ENCODE assay signal across 12 mouse cellular contexts in genomic region chr7:16063490-16063889, GRCm38 (mm10). TPM values are rescaled to one million over a fixed set of nuclear protein-coding genes. Genes with fewer than 3 reads are reported as not detected.
DNase-seq lines count a peak whose midpoint lies in the region; ATAC-seq and TF ChIP-seq lines count a peak whose summit lies in the region.
"Had no signal": no experiment of that assay in that cellular context is flagged by ENCODE, and none has a peak within 500 bp of the region (broad histone marks: within the 10 kb centered on the region; RNA-seq: fewer than 3 reads in every experiment).

No protein-coding gene starts in this region.

- no peak overlapping the region for H3K4me3 ChIP-seq in forebrain, postnatal 0 days (ENCODE audit: low read depth, low read length)
- no peak overlapping the region for H3K4me3 ChIP-seq in forebrain, embryonic 15.5 days
- H3K4me3 ChIP-seq in lung, postnatal 0 days (ENCODE audit: low read depth, low read length), result no peak overlapping the region
- H3K4me3 ChIP-seq: heart, embryonic 13.5 days had no signal

- 0 out of 2 replicates have a peak, but pooled peaks have one; percentile 24 for TF ChIP-seq CTCF in forebrain, postnatal 0 days (IDR thresholded peaks at IDR 0.05; ENCODE audit: low read depth)
- TF ChIP-seq CTCF in lung, postnatal 0 days (IDR thresholded peaks at IDR 0.05), result peak; percentile 46

- no peak for ATAC-seq in forebrain, postnatal 0 days
- no peak for ATAC-seq in forebrain, embryonic 15.5 days (replicated peaks)
- ATAC-seq in lung, postnatal 0 days, result no peak

- H3K27ac ChIP-seq in forebrain, postnatal 0 days (ENCODE audit: low read depth, low read length), result no peak overlapping the region
- no peak overlapping the region for H3K27ac ChIP-seq in forebrain, embryonic 15.5 days (replicated peaks)
- no peak overlapping the region for H3K27ac ChIP-seq in lung, postnatal 0 days (ENCODE audit: low read length)
- H3K27ac ChIP-seq: heart, embryonic 13.5 days had no signal

- no peaks in the 10 kb centered on the region for H3K36me3 ChIP-seq in forebrain, postnatal 0 days (ENCODE audit: insufficient read depth)
- H3K36me3 ChIP-seq in forebrain, embryonic 15.5 days, result no peaks in the 10 kb centered on the region
- no peaks in the 10 kb centered on the region for H3K36me3 ChIP-seq in lung, postnatal 0 days (ENCODE audit: insufficient read depth, low read length)
- H3K36me3 ChIP-seq: heart, embryonic 13.5 days had no signal

- no peak overlapping the region for H3K9ac ChIP-seq in forebrain, postnatal 0 days
- no peak overlapping the region for H3K9ac ChIP-seq in forebrain, embryonic 15.5 days (replicated peaks)
- H3K9ac ChIP-seq in lung, postnatal 0 days (replicated peaks; ENCODE audit: low read depth), result no peak overlapping the region
- H3K9ac ChIP-seq: heart, embryonic 13.5 days had no signal

- no peaks in the 10 kb centered on the region for H3K27me3 ChIP-seq in forebrain, postnatal 0 days (ENCODE audit: insufficient read depth, low read length)
- peaks cover 11% of the 10 kb centered on the region for H3K27me3 ChIP-seq in forebrain, embryonic 15.5 days
- H3K27me3 ChIP-seq in lung, postnatal 0 days (replicated peaks; ENCODE audit: insufficient read depth, low read length), result peaks cover 9% of the 10 kb centered on the region; the same call in 1 of the 2 replicates

- no peaks in the 10 kb centered on the region for H3K9me3 ChIP-seq in forebrain, postnatal 0 days (ENCODE audit: low read length)
- H3K9me3 ChIP-seq in forebrain, embryonic 15.5 days, result no peaks in the 10 kb centered on the region
- H3K9me3 ChIP-seq in lung, postnatal 0 days (ENCODE audit: low read length), result no peaks in the 10 kb centered on the region

- DNase-seq in forebrain, postnatal 0 days, result no peak
- DNase-seq in lung, postnatal 0 days (ENCODE audit: low spot score), result no peak
- DNase-seq in lung, postnatal 14 days, result no peak
- DNase-seq in T-cell, adult 2 months (ENCODE audit: low spot score), result peak; percentile 28
- DNase-seq in naive thymus-derived CD4-positive, alpha-beta T cell, adult 2 months (ENCODE audit: low read depth), result peak; percentile 53
- DNase-seq in cerebellum, adult 18-20 months, result no peak
- no peak for DNase-seq in layer of hippocampus, adult 8-10 months (ENCODE audit: low spot score in 2 of 2)
- DNase-seq: adrenal gland, adult 8-10 months; cerebellum, adult 9-11 months; kidney, adult 9 months had no signal

- TF ChIP-seq EP300 in lung, postnatal 0 days (IDR thresholded peaks at IDR 0.05), result no peak

- H3K4me1 ChIP-seq in forebrain, postnatal 0 days (ENCODE audit: insufficient read depth), result no peaks in the 10 kb centered on the region
- no peaks in the 10 kb centered on the region for H3K4me1 ChIP-seq in forebrain, embryonic 15.5 days
- H3K4me1 ChIP-seq in lung, postnatal 0 days (ENCODE audit: insufficient read depth, low read depth, low read length), result no peaks in the 10 kb centered on the region

- no peak overlapping the region for H3K4me2 ChIP-seq in forebrain, postnatal 0 days (ENCODE audit: low read depth)
- no peak overlapping the region for H3K4me2 ChIP-seq in forebrain, embryonic 15.5 days (replicated peaks)
- no peak overlapping the region for H3K4me2 ChIP-seq in lung, postnatal 0 days (replicated peaks; ENCODE audit: low read depth, low read length)
- H3K4me2 ChIP-seq: heart, embryonic 13.5 days had no signal

- WGBS in forebrain, postnatal 0 days, result 35% methylated on average over 4 of the region's 4 CpGs
- 29% methylated on average over 4 of the region's 4 CpGs for WGBS in forebrain, embryonic 15.5 days
- 26% methylated on average over 4 of the region's 4 CpGs for WGBS in lung, postnatal 0 days

RNA-seq across cellular contexts. Expression of gene Zfp541, which starts 1.9 kb away (rescaled TPM):
- total RNA-seq in forebrain, postnatal 0 days (2014; rRNA removed), result 0.10 and 0.15 TPM in 2 replicates
- polyA plus RNA-seq in forebrain, postnatal 0 days (2015; fragmentation: Nextera tagmentation; extraction: Ambion mirVana), result 0.04 and 0.17 TPM in 2 replicates
- polyA plus RNA-seq in forebrain, embryonic 15.5 days (2015; fragmentation: Nextera tagmentation; extraction: Ambion mirVana), result 0.09 TPM in 1 of 2 replicates, not detected in the other
- not detected in 2 replicates for polyA plus RNA-seq in lung, postnatal 0 days (2015; fragmentation: Nextera tagmentation; extraction: Ambion mirVana)
- total RNA-seq in layer of hippocampus, adult 8-10 months (2022), result under 1 TPM; 0.67 to 0.98 (median 0.84) TPM

RNA-seq across cellular contexts. Expression of gene Bicra, which starts 15.8 kb away (rescaled TPM):
- 3.2 and 5.0 TPM in 2 replicates for total RNA-seq in forebrain, postnatal 0 days (2014; rRNA removed)
- polyA plus RNA-seq in forebrain, postnatal 0 days (2015; fragmentation: Nextera tagmentation; extraction: Ambion mirVana), result 3.6 and 5.8 TPM in 2 replicates
- 10.1 and 10.7 TPM in 2 replicates for polyA plus RNA-seq in forebrain, embryonic 15.5 days (2015; fragmentation: Nextera tagmentation; extraction: Ambion mirVana)
- polyA plus RNA-seq in lung, postnatal 0 days (2015; fragmentation: Nextera tagmentation; extraction: Ambion mirVana), result 2.3 and 3.1 TPM in 2 replicates
- 10 to 100 TPM; 15.4 to 20.0 (median 17.2) TPM for total RNA-seq in layer of hippocampus, adult 8-10 months (2022)

RNA-seq across cellular contexts. Expression of gene Napa, which starts 34.8 kb away (rescaled TPM):
- 159 and 270 TPM in 2 replicates for total RNA-seq in forebrain, postnatal 0 days (2014; rRNA removed)
- polyA plus RNA-seq in forebrain, postnatal 0 days (2015; fragmentation: Nextera tagmentation; extraction: Ambion mirVana), result 211 and 222 TPM in 2 replicates
- 186 and 200 TPM in 2 replicates for polyA plus RNA-seq in forebrain, embryonic 15.5 days (2015; fragmentation: Nextera tagmentation; extraction: Ambion mirVana)
- 154 TPM in 2 replicates for polyA plus RNA-seq in lung, postnatal 0 days (2015; fragmentation: Nextera tagmentation; extraction: Ambion mirVana)
- total RNA-seq in layer of hippocampus, adult 8-10 months (2022), result 100 to 1,000 TPM; 289 to 306 (median 297) TPM

RNA-seq across cellular contexts. Expression of gene Kptn, which starts 56.2 kb away (rescaled TPM):
- 47.4 and 53.7 TPM in 2 replicates for total RNA-seq in forebrain, postnatal 0 days (2014; rRNA removed)
- polyA plus RNA-seq in forebrain, postnatal 0 days (2015; fragmentation: Nextera tagmentation; extraction: Ambion mirVana), result 27.4 and 37.2 TPM in 2 replicates
- 43.0 and 43.7 TPM in 2 replicates for polyA plus RNA-seq in forebrain, embryonic 15.5 days (2015; fragmentation: Nextera tagmentation; extraction: Ambion mirVana)
- 14.2 and 15.0 TPM in 2 replicates for polyA plus RNA-seq in lung, postnatal 0 days (2015; fragmentation: Nextera tagmentation; extraction: Ambion mirVana)
- 10 to 100 TPM; 35.4 to 47.0 (median 41.5) TPM for total RNA-seq in layer of hippocampus, adult 8-10 months (2022)

Comparison
In these comparisons a context has a peak if more than half of its experiments do, and no peak if none do; other contexts are left out.
1. DNase-seq: peak in T-cell, adult 2 months (single experiment) and naive thymus-derived CD4-positive, alpha-beta T cell, adult 2 months (single experiment); none in forebrain, postnatal 0 days (single experiment), lung, postnatal 0 days (single experiment), lung, postnatal 14 days (single experiment), cerebellum, adult 18-20 months (0 of 2) and layer of hippocampus, adult 8-10 months (0 of 2).